Mouse (Mus musculus): ENCODE measurements around the gene Gm10837.

Gm10837 gene

DNA sequence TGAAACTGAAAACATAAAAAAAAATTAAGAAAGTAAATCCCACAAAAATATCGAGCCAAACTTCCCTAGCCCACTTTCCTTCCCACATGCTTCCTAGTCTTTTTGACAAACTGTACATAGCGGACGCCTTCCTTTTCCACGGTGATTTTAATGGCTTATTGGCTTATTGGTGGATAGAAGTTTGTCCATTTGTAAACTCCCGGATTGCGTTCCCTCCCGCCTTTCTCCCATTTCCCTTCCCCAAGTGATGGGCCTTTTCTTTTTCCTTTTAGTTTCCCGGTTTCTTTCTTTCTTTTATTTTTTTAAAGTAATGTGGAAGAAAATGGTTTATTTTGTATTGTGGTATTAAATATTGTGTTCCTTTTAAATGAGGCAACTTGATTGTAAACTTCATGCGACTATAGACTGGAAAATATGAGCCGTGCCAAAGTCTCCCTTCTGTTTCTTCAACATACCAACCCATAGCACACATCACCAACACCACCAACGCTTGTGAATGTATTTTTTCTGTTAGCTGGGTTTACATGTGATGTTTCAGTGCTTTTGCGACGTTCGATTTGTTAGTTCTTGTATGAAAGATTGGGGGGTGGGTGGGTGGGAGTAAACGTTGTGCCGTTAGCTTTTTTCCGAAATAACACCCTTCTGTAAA is 10.8 kb upstream of the Gm10837 start:
- no peak for DNase-seq (ENCODE audit: low spot score)

DNA sequence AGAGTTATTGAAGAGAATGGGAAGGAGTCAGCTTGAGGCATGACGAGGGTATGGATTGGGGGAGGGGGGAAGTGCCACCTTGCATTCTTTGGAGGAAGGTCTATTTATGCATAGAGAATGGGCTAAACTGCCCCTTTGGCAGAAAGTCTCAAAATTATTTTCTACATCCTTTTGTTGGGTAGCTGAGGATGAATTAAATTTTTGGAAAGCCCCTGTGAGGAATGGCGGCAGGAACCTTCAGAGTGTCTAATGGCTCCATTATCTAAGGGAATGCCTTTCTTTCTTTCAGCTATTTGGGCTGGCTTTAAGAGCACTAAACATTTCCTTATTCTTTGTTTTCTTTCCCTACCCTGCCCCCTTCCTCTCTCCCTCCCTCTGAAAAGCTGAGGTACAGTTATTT is 10.0 kb upstream of the Gm10837 start:
- DNase-seq (ENCODE audit: low spot score), result no peak

DNA sequence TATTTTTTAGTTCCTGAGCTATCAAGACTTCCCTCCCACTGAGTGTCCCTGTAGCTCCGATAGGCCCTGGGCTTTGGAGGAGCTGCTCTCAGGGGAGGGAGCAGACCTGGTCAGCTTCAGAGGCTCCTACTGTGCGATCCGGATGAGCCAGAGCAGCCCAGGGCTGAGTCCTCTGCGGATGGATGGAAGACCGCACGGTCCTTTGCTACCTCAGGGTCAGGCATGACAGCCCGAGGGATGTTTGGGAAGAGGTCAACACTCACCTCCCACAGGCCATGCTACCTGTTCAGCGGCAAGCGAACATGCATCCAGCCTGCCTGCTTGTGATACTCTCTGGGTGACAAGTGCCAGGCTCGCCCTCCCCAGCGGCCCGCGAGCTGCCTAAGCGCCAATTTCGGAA is 9.2 kb upstream of the Gm10837 start:
- DNase-seq (ENCODE audit: low spot score), result no peak

DNA sequence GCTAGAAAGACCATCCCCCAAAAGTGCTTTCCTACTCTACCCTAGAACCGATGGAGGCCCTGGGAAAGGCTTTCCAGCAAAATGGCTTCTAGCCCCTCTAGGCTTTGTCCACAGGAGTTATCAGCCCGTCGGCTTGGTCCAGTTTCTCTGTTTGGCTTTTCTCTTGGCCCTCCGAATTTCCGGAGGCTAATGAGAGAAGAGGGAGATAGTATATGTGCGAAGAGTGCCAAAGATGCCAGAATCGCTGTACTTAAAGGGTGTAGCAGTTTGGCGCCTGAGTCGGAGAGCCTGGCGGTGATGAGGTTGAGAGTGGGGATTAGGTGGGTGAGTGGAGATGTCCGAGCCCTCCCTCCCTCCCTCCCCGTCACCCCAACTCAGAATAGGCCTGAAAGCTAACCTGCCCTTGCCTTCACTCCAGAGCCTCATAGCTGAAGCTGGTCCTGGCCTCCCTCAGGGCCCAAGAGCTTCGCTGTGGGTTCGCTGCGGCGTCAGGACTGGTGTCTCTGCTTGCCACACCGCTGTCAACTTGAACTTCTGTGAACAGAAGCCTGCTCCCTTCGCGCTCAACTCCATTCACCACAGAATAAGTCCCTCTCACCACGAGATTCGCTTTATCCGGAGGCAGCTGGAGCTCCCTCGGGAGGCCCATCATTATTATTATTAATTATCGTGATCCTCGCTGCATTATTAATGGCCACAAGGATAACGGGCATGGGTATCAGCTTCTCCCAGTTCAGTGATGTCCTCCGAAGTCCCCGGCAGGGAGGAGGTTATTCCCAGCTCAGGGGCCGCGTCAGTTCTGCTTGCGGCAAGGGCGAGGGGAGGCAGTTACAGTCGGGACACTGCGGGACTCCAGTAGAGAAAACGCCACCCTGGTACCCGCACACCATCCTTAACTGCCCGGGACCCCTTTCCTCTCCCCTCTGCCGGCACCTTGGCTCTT is 8.0 kb upstream of the Gm10837 start:
- DNase-seq (ENCODE audit: low spot score), result no peak

DNA sequence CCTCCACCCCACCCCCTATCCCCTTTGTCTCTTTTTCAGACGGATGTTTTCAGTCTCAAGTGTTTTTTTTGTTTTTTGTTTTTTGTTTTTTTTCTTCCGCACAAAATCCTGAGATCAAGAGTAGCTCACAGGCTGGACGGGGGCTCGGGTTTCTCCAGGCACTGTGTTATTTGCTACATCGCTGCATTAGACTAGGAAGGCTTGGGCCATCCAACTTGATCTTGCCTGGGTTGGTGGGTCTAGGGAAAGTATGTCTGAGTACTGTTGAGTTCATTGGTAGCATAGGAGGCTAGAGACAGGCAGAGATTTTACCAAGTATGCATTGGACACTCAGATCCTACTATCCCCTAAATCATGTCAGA is 7.4 kb upstream of the Gm10837 start:
- DNase-seq (ENCODE audit: low spot score), result no peak

DNA sequence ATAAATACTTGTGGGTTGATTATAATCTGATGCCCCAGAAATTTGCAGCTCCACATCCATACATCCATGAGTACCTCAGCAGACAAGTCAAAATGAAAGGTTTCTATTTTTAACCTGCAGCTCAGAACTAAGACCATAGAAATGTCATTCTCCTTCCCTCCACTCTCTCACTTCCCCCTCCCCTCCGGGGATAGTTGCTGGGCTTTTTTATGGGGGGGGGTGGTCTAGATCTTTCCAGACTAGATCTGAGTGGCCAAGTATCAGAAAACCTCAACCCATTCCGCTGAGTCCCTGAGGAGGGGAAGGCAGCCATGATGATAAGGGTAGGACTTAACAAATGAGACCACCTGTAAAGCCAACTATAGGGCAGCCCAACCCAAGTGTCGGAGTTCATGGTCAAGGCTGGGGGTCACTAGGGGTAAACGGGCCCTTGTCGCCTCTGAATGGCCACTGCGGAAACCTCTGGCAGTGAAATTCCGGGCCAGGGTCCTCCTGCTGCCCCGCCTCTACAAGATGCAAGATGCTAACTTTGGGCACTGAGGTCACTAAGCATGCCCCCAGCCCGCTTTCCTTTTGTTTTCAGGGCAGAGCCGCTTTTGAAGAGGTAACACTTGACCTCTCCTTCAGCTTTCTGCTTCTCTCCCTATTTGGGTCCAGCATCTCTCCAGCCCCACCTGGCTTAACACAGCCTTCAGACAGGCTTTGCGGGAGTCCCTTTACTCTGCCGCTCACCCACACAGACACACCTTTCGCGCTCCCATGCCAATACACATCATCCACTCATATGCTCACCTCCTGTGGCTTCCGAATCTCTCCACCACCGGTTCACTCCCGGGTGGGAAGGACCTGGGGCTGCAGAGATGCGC is 6.6 kb upstream of the Gm10837 start:
- no peak for DNase-seq (ENCODE audit: low spot score)

DNA sequence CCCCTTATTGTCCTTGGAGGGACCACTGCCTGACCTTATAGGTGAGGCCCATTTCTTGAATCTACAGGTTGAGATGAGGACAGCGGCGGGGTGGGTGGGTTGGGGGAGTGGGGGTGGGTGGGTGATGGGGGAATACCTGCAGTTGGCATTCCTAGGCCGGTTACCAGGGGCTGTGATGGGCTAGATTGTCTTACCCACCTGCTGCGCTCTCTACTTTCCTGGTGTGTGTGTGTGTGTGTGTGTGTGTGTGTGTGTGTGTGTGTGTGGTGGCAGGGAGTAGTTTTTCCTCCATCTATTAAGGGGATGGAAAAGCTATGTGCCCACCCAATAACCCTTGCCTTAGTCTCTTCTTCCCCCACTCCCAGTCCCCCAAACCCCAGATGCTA is 5.9 kb upstream of the Gm10837 start:
- DNase-seq (ENCODE audit: low spot score), result no peak

DNA sequence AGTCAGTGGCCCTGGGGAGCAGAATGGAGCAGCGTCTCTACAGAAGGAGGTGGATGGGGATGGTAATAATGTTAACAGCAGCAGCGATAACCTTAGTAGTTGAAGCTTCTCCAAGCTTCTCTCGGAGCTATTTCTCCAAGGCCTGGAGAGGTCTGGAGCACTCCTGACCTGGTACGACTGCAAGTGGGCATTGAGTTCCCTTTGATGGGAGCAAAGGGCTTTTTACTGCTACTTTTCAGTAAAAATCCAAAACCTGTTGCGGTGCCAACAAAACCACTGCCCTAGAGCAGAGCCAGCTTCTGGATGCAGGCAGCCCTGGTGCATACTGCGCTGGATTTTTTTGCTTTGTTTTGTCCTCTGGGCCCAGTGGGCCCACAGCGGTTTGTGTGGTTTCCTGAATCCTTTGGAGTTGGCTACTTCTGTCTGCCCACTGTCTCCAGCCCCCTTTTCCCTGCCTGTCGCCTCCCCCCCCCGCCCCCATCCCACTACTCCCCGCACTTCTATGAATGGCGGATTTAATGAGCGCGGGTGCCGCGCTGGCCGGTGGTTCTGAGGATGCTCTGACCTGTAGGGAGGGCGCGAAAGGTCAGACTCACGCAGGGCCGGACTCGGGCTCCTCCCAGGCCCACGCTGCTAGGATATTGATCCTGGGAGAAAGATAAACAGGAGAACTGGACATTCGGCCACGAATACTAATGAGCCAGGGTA is 5.4 kb upstream of the Gm10837 start:
- no peak for DNase-seq (ENCODE audit: low spot score)

DNA sequence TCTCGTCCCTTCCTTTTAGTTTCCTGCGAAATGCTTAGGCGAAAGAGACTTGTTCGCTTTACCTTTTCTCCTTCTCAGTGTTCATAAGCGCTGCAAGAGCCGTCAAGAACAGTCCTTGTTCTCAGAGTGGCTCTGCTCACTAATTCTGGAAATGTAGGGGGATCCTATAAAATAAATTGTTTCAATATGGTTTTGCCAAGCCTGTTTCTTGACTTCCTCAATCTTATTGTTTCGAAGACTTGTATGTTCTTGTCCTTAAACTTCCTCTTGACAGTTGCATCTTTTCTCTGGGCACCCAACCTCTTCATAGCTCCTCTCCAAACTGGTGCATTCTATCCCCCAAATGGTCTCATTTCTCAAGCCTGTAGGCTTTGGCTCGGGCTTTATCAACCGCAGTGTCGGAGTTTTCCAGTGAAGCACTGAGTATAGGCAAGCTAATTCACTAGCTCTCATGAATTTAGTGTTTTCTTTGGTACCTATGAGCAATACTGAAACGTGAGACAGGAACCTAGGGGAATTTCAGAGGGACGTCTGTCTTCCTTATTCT is 4.7 kb upstream of the Gm10837 start:
- no peak for DNase-seq (ENCODE audit: low spot score)

DNA sequence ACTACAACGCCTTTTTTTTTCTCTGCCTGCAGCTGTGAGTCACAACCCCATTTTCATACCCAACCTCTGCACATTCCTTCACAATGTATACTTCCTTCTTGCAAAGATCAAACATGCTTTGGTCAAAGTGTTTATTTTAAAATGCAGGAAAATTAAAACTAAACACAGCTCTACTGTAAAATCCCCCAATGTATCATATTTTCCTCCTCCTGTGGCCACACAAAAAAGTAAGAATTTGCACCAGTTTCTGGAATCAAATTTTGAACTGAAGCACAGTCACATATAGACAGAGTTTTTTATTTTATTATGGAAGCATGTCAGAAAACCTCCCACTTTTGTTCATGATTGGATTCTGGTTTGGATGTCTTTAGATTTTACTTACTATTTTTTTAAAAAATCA is 3.8 kb upstream of the Gm10837 start:
- DNase-seq (ENCODE audit: low spot score), result no peak

DNA sequence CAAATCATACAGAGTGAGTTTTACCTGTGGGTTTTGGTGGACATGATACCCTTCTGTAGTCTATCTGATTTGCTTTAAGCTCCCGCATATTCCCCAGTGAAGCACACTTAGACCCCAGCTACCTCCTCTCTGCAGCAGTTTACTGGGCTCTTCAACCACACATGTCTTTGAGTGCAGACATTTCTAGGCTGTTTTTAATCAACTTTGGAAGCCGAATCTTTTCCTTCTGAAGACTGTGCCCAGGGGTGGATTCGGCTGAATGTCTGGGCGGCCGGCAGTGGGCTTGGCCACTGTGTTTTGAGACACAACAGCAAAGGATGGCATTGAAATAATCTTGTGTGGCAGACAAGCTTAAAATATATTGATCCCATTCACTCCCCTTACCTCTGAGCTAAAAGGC is 3.0 kb upstream of the Gm10837 start:
- DNase-seq (ENCODE audit: low spot score), result no peak

DNA sequence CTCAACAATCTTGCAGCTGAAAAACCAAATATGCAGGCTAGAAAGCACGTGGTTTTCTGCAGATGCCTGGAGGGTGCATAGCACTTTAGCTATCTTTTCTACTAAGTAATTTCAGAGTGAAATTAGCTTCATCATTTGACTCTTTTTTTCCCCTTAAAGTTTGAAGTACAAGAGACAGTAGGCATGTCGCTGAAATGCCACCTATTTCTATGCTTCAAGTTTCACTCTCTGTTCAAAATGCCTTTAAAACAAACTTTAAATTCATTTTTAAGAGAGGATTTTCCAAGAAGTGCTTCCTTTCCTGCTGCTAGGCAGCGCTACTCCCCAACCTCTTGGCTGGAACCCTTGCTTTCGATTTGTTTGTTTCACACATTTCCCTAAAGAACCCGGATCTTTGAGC is 1.3 kb upstream of the Gm10837 start:
- no peak for DNase-seq (ENCODE audit: low spot score)

DNA sequence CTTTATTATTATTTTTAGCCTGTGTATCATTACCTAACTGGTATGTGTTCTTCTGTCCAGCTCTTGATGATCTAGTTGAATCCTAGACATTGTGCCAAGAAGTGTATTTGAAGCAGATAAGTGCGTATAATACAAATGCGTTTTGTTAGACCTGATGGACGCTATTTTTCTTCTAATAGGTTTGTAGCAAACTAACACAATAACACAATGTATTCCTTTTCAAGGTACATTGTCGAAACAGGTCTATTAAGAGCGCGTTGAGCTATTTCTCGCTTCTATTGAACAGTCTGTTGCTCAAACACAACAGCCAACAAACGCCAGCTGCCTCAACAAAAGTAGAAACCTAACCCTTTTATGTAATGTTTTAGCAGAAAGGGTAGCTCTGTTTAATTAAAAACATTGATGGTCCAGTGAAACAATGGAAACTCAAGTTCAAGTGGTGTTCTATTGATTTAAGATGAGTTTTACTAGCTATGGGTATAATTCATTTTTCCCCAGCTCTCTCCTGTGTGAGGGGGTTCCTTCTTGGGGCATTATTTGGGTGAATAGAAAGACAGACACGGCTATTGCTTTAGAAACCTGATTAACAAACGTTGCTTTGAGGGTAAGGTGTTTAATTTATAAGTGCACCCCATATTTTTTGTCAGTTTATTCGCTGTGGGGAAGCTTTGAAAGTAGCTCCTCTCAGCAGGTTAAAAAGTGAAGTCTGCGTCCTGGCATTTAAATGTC is 536 bp upstream of the Gm10837 start:
- DNase-seq (ENCODE audit: low spot score), result no peak

DNA sequence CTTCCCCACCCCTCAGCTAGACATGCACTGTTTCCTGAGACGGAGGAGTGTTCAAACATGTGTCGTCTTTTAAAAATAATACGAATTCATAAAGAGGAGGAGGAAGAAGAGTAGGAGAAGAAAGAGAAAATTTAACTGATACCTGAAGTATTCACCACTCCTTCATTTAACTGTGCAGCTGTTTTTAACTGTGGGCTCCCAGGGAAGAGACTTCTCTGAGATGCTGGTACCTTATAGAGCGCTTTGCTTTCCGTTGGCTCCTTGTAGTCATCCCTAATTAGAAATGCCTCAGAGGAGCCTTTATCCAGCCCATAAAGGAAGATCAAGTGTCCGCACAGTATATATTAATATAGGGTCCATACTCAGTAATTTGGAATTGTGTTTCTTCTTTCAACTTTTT is 1.1 kb downstream of the Gm10837 start:
- DNase-seq (ENCODE audit: low spot score), result no peak

DNA sequence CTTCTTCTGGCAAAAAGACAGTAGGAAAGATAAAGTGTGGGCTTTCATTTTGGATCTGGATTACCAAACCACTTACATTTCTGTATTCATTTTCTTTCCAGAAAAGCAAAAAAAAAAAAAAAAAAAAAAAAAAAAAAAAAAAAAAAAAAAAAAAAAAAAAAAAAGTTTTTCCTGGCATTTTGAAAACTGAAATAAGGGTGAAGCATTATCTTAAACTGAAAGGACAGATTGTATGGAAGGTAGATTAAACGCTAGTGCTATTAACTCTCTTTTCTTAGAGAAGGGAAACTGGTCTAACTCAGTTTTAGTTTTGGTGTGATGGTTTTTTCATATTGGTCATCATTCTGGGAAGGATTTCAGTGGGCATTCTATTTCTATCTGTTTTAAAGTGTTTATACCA is 1.6 kb downstream of the Gm10837 start:
- DNase-seq (ENCODE audit: low spot score), result no peak

DNA sequence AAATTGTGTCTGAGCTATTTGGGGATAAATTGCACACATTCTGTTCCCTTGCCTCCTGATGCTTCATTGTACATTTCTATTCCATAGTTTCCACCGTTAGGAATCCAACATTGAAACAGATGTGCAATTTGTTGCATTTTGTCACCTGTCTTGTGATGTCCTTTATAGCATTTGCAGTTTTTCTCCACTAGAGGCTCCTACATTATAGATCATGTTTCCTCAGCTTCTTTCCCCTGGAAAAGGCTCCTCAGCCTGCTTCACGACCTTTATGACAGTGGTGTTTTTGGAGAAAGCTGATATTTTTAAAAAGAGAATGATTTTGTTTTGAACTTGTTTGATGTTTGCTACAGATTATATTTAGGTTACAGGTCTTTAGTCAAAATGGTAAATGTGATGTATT is 18.7 kb downstream of the Gm10837 start:
- DNase-seq (ENCODE audit: low spot score), result no peak

DNA sequence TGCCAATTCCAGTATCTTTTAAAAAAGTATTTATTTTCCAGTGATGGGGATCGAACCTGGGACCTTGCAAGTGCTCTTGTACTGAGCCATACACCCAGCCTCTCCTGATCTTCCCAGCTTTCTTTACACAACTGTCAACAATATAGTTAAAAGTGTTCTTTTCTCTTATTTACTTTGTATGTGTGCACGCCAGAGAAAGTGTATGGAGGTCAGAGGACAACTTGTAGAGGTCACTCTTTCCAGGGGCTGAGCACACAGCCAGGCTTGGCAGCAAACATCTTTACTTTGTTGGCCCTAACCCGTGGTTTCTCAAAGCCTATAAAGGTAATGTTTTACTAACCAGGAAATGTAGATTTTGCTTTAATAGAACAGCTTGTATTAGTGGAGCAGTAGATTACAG is 21.1 kb downstream of the Gm10837 start:
- DNase-seq (ENCODE audit: low spot score), result no peak

DNA sequence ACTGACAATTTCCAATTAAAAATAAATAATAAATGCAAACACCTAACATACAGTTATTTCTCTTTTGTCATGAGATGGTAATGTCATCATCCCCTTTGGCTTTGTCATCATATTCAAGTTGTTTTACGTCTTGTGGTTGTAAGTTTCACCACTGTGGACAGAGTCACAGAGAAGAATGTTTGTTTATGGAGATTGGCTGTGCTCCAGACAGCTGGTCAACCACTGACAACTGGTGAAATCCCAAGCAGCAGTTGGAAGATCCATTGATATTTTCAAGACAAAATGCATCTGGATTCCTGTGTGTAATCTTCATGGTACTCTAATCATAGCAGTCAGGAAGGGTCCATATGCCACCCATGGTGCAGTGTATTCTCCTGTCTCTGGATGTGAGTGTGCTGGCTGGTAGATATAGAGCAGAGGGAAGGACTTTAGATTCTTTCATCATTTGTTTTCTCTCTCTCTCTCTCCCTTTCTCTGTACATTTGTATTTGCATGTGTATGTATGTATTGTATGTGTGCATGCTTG is 23.2 kb downstream of the Gm10837 start:
- no peak for DNase-seq (ENCODE audit: low spot score)

DNA sequence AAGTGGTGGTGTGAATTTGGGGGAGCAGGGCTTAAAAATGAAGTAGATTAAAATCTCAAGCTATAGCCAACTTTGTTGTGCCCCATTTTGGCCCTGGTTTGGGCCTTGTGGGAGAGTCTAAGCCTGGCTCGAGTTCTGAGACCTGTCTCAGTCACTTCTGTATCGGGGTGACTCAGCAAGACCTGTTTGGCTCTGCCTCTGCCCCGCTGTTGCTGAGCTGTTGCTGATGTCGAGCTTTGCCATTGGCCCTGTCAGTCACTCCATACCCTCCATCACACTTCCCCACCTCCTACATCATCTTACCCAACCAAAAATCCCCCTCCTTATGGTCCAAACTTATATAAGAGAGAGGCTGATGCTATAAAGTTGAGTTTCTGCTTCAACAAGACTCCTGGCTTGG is 38.1 kb downstream of the Gm10837 start:
- DNase-seq (ENCODE audit: low spot score), result no peak

DNA sequence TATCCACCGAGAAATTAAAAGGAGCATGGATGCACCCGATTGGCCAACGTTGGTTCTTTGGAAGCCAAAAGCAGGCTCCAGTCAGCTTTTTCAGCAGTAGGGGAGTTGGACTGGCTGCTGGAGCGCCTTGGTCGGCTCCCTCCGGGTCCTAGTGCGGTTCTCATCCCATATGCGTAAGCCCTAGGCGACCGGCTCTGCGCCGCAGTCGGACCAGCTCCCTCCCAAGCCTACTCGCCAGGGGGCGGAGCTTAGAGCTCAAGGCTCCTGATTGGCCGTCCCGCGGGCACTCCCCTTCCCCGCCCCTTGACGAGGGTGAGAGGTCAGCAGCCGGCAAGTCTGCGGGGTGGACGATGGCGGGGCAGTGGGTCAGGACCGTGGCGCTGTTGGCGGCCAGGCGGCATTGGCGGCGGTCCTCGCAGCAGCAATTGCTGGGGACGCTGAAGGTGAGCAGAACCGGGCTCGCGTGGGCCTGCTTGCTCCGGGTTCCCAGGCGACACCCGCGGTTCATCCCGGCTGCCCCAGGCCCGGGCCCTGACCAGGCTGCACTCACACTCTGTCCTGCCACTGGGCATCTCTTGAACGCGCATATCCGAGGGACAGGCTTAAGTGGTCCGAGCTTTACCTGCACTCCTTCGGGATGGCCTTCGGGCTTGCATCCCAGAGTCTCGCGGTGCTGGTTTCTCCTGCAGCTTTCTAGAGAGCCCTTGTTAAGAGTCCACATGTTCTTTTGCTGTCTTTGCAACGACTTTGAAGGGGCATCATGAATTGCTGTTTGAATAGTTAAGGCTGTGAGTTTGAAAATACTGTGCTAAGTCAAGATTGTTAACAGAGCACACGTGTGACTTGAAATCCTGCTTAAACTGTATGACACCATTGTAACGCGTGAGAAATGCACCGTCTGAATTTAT is 43.9 kb downstream of the Gm10837 start, which contains the start of gene Pcca:
Pcca (plus strand) TSS at position 308 of the 908 bp plus-strand sequence.
- peak; percentile 97 for DNase-seq (ENCODE audit: low spot score)
